Mouse (Mus musculus) right cerebral cortex, adult 18-20 months (tissue): Measurements from ENCODE around the gene N4bp3.
A peak's percentile ranks its signal among the peaks of the same experiment; 100 is the strongest.
"Not testable (repeated sequence)": the region's sequence is repeated elsewhere in the genome, so short reads cannot be mapped to it uniquely, and the experiment has no call there.

Experiments used
- DNase-seq: peaks from one replicate; pipeline ENCODE4 v3.0.0; 2022; ENCODE audit warnings: mixed read lengths

N4bp3 gene

GRCm38 (mm10) chr11:51650691-51651515 is at the start of gene N4bp3, which contains the start of gene D930048N14Rik:
N4bp3 (minus strand) TSS chr11:51650842.
D930048N14Rik (plus strand) TSS chr11:51650954.
- DNase-seq, result no peak

GRCm38 (mm10) chr11:51694984-51695383 is 44.3 kb upstream of the N4bp3 start:
- DNase-seq, result no peak

- not testable (repeated sequence) for DNase-seq
Observed at GRCm38 (mm10) chr11:51690597-51690996, 40.0 kb upstream of the N4bp3 start.

- no peak for DNase-seq
Observed at GRCm38 (mm10) chr11:51689343-51689742, 38.7 kb upstream of the N4bp3 start.

GRCm38 (mm10) chr11:51688330-51689328 is 38.0 kb upstream of the N4bp3 start, which contains the start of gene 0610009B22Rik:
0610009B22Rik (minus strand) TSS chr11:51688874.
- peak; percentile 100 for DNase-seq

GRCm38 (mm10) chr11:51681976-51682374 is 31.3 kb upstream of the N4bp3 start:
- DNase-seq, result no peak

GRCm38 (mm10) chr11:51681324-51681975 is 30.8 kb upstream of the N4bp3 start:
- DNase-seq, result peak; percentile 86

GRCm38 (mm10) chr11:51679466-51679865 is 28.8 kb upstream of the N4bp3 start:
- no peak for DNase-seq

- no peak for DNase-seq
Observed at GRCm38 (mm10) chr11:51677737-51678418, 27.2 kb upstream of the N4bp3 start.

GRCm38 (mm10) chr11:51675386-51675785 is 24.7 kb upstream of the N4bp3 start:
- DNase-seq, result no peak

- DNase-seq, result no peak
Observed at GRCm38 (mm10) chr11:51673291-51673690, 22.6 kb upstream of the N4bp3 start.

GRCm38 (mm10) chr11:51671376-51671775 is 20.7 kb upstream of the N4bp3 start:
- no peak for DNase-seq

- DNase-seq, result no peak
Observed at GRCm38 (mm10) chr11:51670846-51671245, 20.2 kb upstream of the N4bp3 start.

- DNase-seq, result not testable (repeated sequence)
Observed at GRCm38 (mm10) chr11:51664747-51665146, 14.1 kb upstream of the N4bp3 start.

GRCm38 (mm10) chr11:51662632-51663031 is 12.0 kb upstream of the N4bp3 start:
- DNase-seq, result no peak

- DNase-seq, result no peak
Observed at GRCm38 (mm10) chr11:51661867-51662365, 11.3 kb upstream of the N4bp3 start.

- peak; percentile 55 for DNase-seq
Observed at GRCm38 (mm10) chr11:51658705-51659104, 8.1 kb upstream of the N4bp3 start.

- DNase-seq, result no peak
Observed at GRCm38 (mm10) chr11:51658291-51658690, 7.6 kb upstream of the N4bp3 start.

GRCm38 (mm10) chr11:51656798-51657521 is 6.3 kb upstream of the N4bp3 start:
- no peak for DNase-seq

- no peak for DNase-seq
Observed at GRCm38 (mm10) chr11:51654891-51655290, 4.2 kb upstream of the N4bp3 start.

GRCm38 (mm10) chr11:51653736-51654135 is 3.1 kb upstream of the N4bp3 start:
- no peak for DNase-seq
